Mouse (Mus musculus): Measurements from ENCODE around the gene Naa20.

DNA sequence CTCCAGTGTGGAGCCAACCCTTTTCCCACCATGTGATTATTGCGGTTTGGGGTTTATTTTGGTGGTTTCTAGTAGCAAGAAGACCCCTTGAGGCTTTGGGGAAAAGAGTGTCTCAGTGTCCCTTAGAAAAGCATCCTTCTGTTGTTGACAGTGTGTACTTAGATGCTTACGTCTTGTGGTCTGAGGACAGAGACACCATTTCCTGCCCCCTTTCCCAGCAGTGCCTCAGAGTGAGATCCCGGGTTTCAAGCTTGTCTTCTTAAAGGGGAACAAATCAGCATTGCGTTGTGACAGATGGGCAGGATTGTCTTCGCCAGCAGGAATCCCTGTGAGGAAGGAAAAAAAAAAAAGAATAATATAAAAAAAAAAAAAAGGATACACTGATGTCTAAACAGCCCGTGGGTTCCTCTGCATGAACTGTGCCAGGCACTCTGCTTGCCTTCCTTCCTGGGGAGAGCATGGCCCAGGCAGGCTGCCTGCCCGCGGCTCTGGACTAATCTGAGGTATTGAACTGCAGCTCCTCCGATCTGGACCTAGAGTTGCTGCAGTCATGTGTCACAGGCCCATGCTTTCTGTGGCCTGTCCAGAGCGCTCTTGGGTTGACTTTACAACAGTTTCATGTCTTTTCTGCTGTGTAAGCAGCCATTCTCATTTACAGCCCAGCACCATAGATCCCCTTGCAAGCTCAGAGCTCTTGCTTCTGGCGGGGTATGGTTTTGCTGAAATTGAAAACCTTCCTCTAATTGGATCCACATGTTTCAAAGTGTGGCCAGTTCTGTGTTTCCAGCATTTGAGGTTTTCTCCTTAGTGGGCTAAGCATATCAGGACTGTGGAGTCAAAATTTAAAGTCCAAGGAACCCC is 20.8 kb upstream of the Naa20 start:
- TF ChIP-seq POLR2A (IDR thresholded peaks at IDR 0.05; ENCODE audit: insufficient read depth, low read depth, low read length), result no peak
- no peak for TF ChIP-seq CTCF (IDR thresholded peaks at IDR 0.05; ENCODE audit: insufficient read depth, low read depth, low read length)
